Mouse (Mus musculus) midbrain, postnatal 0 days (tissue): ENCODE data around the gene Erp29. TPM values are rescaled to one million over a fixed set of nuclear protein-coding genes. Genes with fewer than 3 reads are reported as not detected.

ENCODE experiments used
- ATAC-seq: fragments of 200-750 bp; cut with Nextera tagmentation; 2 replicates; pipeline ENCODE4 v1.8.0; 2017; ENCODE audit warnings: moderate number of reproducible peaks, mild to moderate bottlenecking, moderate TSS enrichment, moderate library complexity; ENCODE audit not compliant: low FRiP score
- DNase-seq: peaks from one replicate; pipeline ENCODE4 v3.0.0-alpha.2; 2015; ENCODE audit warnings: low spot score
- H3K27ac ChIP-seq: fragments of 300-500 bp; sonication (generic); 2 replicates; pipeline ENCODE4 v1.5.1; 2014; ENCODE audit warnings: low read depth, mild to moderate bottlenecking, low read length, mixed read lengths
- H3K27me3 ChIP-seq: fragments of 300-500 bp; sonication (generic); 2 replicates; pipeline ENCODE4 v1.6.1; 2014; ENCODE audit warnings: low read length, control low read depth, mixed read lengths; ENCODE audit not compliant: insufficient read depth
- H3K36me3 ChIP-seq: fragments of 300-500 bp; sonication (generic); 2 replicates; pipeline ENCODE4 v1.6.1; 2014; ENCODE audit warnings: low read length, control low read depth, mixed read lengths; ENCODE audit not compliant: insufficient read depth
- H3K4me1 ChIP-seq: fragments of 300-500 bp; sonication (generic); 2 replicates; pipeline ENCODE4 v1.6.1; 2014; ENCODE audit warnings: mild to moderate bottlenecking, control low read depth, antibody characterized with exemption, low read length, mixed read lengths; ENCODE audit not compliant: insufficient read depth
- H3K4me2 ChIP-seq: fragments of 300-500 bp; sonication (generic); 2 replicates; pipeline ENCODE4 v1.6.1; 2014; ENCODE audit warnings: low read depth, mild to moderate bottlenecking, low read length, mixed read lengths; ENCODE audit not compliant: poor library complexity, severe bottlenecking
- H3K4me3 ChIP-seq: fragments of 300-500 bp; sonication (generic); 2 replicates; pipeline ENCODE4 v1.5.1; 2014; ENCODE audit warnings: low read depth, mild to moderate bottlenecking, low read length, moderate library complexity
- H3K9ac ChIP-seq: fragments of 300-500 bp; sonication (generic); replicated peaks from 2 replicates; pipeline ENCODE4 v1.6.1; 2014; ENCODE audit warnings: mild to moderate bottlenecking, low read length, moderate library complexity, mixed read lengths; ENCODE audit not compliant: poor library complexity, severe bottlenecking
- H3K9me3 ChIP-seq: fragments of 300-500 bp; sonication (generic); 2 replicates; pipeline ENCODE4 v1.6.1; 2016; ENCODE audit warnings: low read length, control low read depth
- CTCF ChIP-seq: IDR thresholded peaks from 2 replicates; pipeline ENCODE4 v1.5.1; 2016; ENCODE audit warnings: antibody characterized with exemption, mild to moderate bottlenecking
- WGBS: fragments of 180-500 bp; shearing (Covaris S2); extraction: QIAGEN DNeasy Blood & Tissue Kit; methylation state at CpG from one replicate; pipeline ENCODE4 v1.1.7; 2014; 5-methylcytosine and 5-hydroxymethylcytosine counted together
- polyA plus RNA-seq: library from polyadenylated mRNA; unstranded; fragments of >200 nt; fragmentation: Nextera tagmentation; extraction: Ambion mirVana; gene quantifications from 2 replicates; pipeline ENCODE4 v1.2.1, GENCODE M21; 2015
- total RNA-seq: library from RNA; depleted of rRNA; stranded (reverse); fragments of >200 nt; gene quantifications from 2 replicates; pipeline ENCODE4 v1.2.3, GENCODE M21; 2014

The Erp29 gene
- total and polyA plus RNA-seq, 2 experiments from 2014 or later = 70.8 to 187 TPM

DNA sequence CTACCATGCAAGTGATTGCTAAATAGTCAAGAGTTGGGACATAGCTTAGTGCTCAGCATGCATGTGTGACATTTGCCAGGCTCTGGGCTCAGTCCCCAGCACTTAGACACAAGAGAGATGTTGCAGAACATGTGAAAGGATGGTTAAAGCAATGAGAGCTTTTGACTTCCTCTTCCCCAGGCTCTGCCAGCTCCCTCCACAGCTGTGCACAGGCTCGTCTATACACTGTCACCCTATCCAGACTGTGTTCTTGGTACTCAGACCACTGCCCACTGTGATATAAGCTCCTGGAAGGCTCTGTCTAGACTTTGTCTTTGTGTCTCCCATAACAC lies 9.8 kb upstream of the Erp29 start:
- no peaks in the 10 kb centered on the region for H3K9me3 ChIP-seq
- 32% methylated on average over 1 of the region's 1 CpGs for WGBS
- H3K9ac ChIP-seq = no peak overlapping the region
- H3K36me3 ChIP-seq = no peaks in the 10 kb centered on the region
- TF ChIP-seq CTCF = no peak
- no peaks in the 10 kb centered on the region for H3K4me1 ChIP-seq
- ATAC-seq (no peak), DNase-seq (no peak)
- no peak overlapping the region for H3K4me3 ChIP-seq
- no peak overlapping the region for H3K27ac ChIP-seq
- no peak overlapping the region for H3K4me2 ChIP-seq
- no peaks in the 10 kb centered on the region for H3K27me3 ChIP-seq

DNA sequence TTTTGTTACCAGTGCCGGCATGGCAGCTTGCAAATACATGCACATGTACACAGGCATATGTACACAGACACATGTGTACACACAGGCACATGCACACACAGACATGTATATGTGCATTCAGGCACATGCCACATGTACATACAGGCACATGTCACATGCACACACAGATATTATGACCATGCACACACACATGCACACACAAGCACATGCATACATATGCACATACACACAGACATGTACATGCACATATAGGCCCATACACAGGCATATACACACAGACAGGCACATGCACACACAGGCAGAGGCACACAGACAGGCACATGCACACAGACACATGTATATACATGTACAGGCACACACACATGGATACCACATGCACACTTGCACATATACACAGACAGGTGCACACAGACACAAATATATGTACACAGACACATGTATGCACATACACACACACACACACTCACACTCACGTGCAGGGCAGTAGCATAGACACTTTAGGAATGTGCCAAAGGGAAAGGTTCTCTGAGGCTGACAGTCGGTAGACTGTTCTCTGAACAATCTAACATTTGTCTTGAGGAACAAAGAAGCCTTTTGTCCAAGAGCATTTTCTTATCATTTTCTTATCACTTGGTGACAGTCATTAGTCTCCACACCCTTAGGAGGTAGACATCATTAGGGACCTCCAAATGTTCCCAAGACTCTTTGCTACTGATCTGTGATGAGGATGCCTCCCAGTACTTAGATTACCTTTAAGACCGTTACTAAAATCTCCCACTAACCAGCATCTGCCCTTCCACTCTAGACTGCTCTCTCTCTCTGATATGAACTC lies 9.2 kb upstream of the Erp29 start:
- Histone ChIP-seq H3K4me1 (no peaks in the 10 kb centered on the region), H3K9ac (no peak overlapping the region), H3K36me3 (no peaks in the 10 kb centered on the region), H3K4me3 (no peak overlapping the region), H3K27ac (no peak overlapping the region), H3K27me3 (no peaks in the 10 kb centered on the region), H3K9me3 (no peaks in the 10 kb centered on the region), H3K4me2 (no peak overlapping the region)
- no peak for ATAC-seq
- DNase-seq = no peak
- TF ChIP-seq CTCF = no peak
- WGBS = 76% methylated on average over 4 of the region's 4 CpGs

GRCm38 (mm10) chr5:121455510-121456265 lies 3.4 kb upstream of the Erp29 start:
- Histone ChIP-seq H3K4me3 (no peak overlapping the region), H3K4me2 (no peak overlapping the region), H3K27ac (no peak overlapping the region), H3K27me3 (no peaks in the 10 kb centered on the region), H3K4me1 (peaks cover under 1% of the 10 kb centered on the region; the same call in 1 of the 2 replicates), H3K36me3 (no peaks in the 10 kb centered on the region), H3K9ac (no peak overlapping the region), H3K9me3 (no peaks in the 10 kb centered on the region)
- WGBS = 78% methylated on average over 9 of the region's 9 CpGs
- ATAC-seq (no peak), DNase-seq (no peak)
- no peak for TF ChIP-seq CTCF

DNA sequence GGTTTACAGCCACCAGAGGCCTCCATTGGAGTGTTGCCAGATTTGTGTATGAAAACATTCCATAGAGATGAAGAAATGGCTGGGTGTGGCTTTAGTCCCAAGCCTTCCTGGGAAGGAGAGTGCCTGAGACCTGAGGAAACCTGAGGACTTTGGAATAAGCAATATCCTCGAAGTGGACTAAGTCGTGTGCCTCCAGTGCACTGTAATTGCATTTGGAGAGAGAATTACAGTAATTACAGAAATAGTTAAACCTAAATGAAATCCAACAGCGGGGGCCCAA lies 2.1 kb upstream of the Erp29 start:
- no peak overlapping the region for H3K27ac ChIP-seq
- no peak for DNase-seq
- H3K4me3 ChIP-seq = no peak overlapping the region
- TF ChIP-seq CTCF = no peak
- no peak for ATAC-seq
- H3K36me3 ChIP-seq = peaks cover 3% of the 10 kb centered on the region; the same call in 1 of the 2 replicates
- H3K9me3 ChIP-seq = no peaks in the 10 kb centered on the region
- H3K4me1 ChIP-seq = peaks cover 2% of the 10 kb centered on the region; the same call in 1 of the 2 replicates
- WGBS = 90% methylated on average over 3 of the region's 3 CpGs
- H3K9ac ChIP-seq = no peak overlapping the region
- no peaks in the 10 kb centered on the region for H3K27me3 ChIP-seq
- H3K4me2 ChIP-seq = no peak overlapping the region

- H3K4me2 ChIP-seq = no peak overlapping the region
- 93% methylated on average over 13 of the region's 13 CpGs for WGBS
These were observed 1.6 kb upstream of the Erp29 start for GRCm38 (mm10) chr5:121453743-121454502.

More at GRCm38 (mm10) chr5:121453743-121454502, 1.6 kb upstream of the Erp29 start:
- H3K9ac ChIP-seq = no peak overlapping the region
- H3K4me3 ChIP-seq = no peak overlapping the region
- peaks cover 7% of the 10 kb centered on the region; the same call in 1 of the 2 replicates for H3K36me3 ChIP-seq
- H3K27me3 ChIP-seq = no peaks in the 10 kb centered on the region
- no peak overlapping the region for H3K27ac ChIP-seq
- no peak for TF ChIP-seq CTCF
- H3K4me1 ChIP-seq = peaks cover 2% of the 10 kb centered on the region; the same call in 1 of the 2 replicates
- no peaks in the 10 kb centered on the region for H3K9me3 ChIP-seq
- ATAC-seq = no peak
- DNase-seq = no peak
